Mouse (Mus musculus) MEL (cell line): ENCODE measurements at regions not wholly inside any gene's neighbourhood (a gene's known extent, or its start where the extent isn't known, plus 50 kb on each side); places are given as distances from the start of the nearest gene placed in this dataset.

Experiments used
- CHD2 ChIP-seq: IDR thresholded peaks from 2 replicates; pipeline ENCODE4 v1.6.1; 2011; ENCODE audit warnings: low read length, improper control_type of control experiment
- CTCF ChIP-seq, 3 experiments: IDR thresholded peaks in 2 of 3; conservative IDR thresholded peaks in 1 of 3; 2 replicates each; pipeline ENCODE4 v1.5.1; 2011 to 2012; ENCODE audit warnings: low read length in 3 of 3, low read depth in 2 of 3, mild to moderate bottlenecking in 2 of 3, improper control_type of control experiment in 1 of 3, inconsistent platforms in 1 of 3, mixed read lengths in 1 of 3, moderate library complexity in 1 of 3; ENCODE audit not compliant: control insufficient read depth in 1 of 3, insufficient read depth in 1 of 3, poor library complexity in 1 of 3, severe bottlenecking in 1 of 3
- EP300 ChIP-seq, 2 experiments: IDR thresholded peaks; 2 replicates each; pipeline ENCODE4 v1.6.1; 2011; ENCODE audit warnings: improper control_type of control experiment in 2 of 2, low read length in 2 of 2, low read depth in 1 of 2, mild to moderate bottlenecking in 1 of 2
- POLR2A ChIP-seq, 2 experiments: IDR thresholded peaks; 2 replicates each; pipeline ENCODE4 v1.6.1; 2011 to 2012; ENCODE audit warnings: low read length in 2 of 2, mild to moderate bottlenecking in 2 of 2, control low read depth in 1 of 2, improper control_type of control experiment in 1 of 2, low read depth in 1 of 2, moderate library complexity in 1 of 2; ENCODE audit not compliant: control insufficient read depth in 1 of 2, insufficient read depth in 1 of 2, poor library complexity in 1 of 2
- SIN3A ChIP-seq: IDR thresholded peaks from 2 replicates; pipeline ENCODE4 v1.6.1; 2012; ENCODE audit warnings: low read length, improper control_type of control experiment, inconsistent platforms
- TBP ChIP-seq: IDR thresholded peaks from 2 replicates; pipeline ENCODE4 v1.8.0; 2011; ENCODE audit warnings: low read depth, low read length, improper control_type of control experiment
- UBTF ChIP-seq: IDR thresholded peaks from 2 replicates; pipeline ENCODE4 v1.6.1; 2012; ENCODE audit warnings: low read depth, mild to moderate bottlenecking, inconsistent platforms, low read length, improper control_type of control experiment, moderate library complexity, borderline replicate concordance; ENCODE audit not compliant: insufficient read depth
- ZC3H11A ChIP-seq: IDR thresholded peaks from 2 replicates; pipeline ENCODE4 v1.6.1; 2012; ENCODE audit warnings: low read depth, mild to moderate bottlenecking, inconsistent platforms, low read length, improper control_type of control experiment
- ZKSCAN1 ChIP-seq: IDR thresholded peaks from 2 replicates; pipeline ENCODE4 v1.6.1; 2012; ENCODE audit warnings: low read depth, mild to moderate bottlenecking, inconsistent platforms, low read length, improper control_type of control experiment, moderate library complexity

- no peak for TF ChIP-seq UBTF
- no peak for TF ChIP-seq CHD2
- no peak for TF ChIP-seq TBP
- TF ChIP-seq POLR2A (IDR thresholded peaks at IDR 0.05; ENCODE audit: control insufficient read depth in 1 of 2, insufficient read depth in 1 of 2, low read depth in 1 of 2, low read length in 2 of 2, poor library complexity in 1 of 2), result no peak
- TF ChIP-seq SIN3A, result no peak
- TF ChIP-seq CTCF (IDR thresholded peaks at IDR 0.05 in 2 of 3, conservative IDR thresholded peaks at IDR 0.05 in 1 of 3; ENCODE audit: control insufficient read depth in 1 of 3, insufficient read depth in 1 of 3, low read depth in 2 of 3, low read length in 3 of 3, poor library complexity in 1 of 3, severe bottlenecking in 1 of 3), result no peak
- TF ChIP-seq EP300 (IDR thresholded peaks at IDR 0.05; ENCODE audit: low read depth in 1 of 2, low read length in 2 of 2), result no peak
- no peak for TF ChIP-seq ZC3H11A
- no peak for TF ChIP-seq ZKSCAN1
These were observed 97.6 kb upstream of the Lnx1 start for GRCm38 (mm10) chr5:74800351-74800750.
